Mouse (Mus musculus): ENCODE data around the gene Bcl2l13.

Gene Bcl2l13

DNA sequence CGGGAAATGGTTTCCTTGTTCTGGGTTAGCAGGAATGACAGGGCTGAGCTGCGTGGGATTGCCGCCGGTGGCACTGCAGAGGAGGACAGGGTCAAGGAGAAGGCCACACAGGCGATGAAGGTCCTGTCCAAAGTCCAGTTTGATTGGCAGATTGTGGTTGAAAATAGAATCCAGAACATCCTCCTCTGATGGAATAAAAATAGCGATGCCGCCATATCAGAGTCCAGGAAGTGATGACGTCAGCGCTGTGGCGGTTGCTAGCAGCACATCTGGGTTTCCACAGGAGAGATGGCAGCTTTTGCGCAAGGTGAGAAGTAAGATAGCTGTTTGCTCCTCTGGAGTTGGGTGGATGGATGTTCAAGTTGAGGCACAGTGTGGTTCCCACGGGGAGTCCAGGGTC lies 96.6 kb downstream of the Bcl2l13 start:
- DNase-seq = no peak

DNA sequence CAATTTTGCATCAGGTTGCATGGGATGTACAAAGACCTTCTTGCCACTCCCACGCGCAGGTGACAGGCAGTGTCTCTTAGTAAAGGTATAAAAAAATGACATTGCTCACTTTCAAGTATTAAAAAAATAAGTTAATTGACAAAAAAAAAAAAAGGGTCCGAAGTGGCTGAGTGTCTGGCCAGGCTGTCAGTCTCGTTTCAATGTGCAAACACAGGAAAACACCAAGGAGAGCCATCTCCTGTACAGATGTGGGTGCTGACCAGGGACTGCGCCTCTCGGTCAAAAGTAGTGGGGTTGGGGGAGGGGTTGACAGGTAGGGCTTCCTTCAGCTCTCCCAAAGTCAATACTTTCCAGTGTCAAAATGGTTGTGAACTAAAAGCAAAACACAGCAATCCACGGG lies 97.7 kb downstream of the Bcl2l13 start:
- no peak for DNase-seq

DNA sequence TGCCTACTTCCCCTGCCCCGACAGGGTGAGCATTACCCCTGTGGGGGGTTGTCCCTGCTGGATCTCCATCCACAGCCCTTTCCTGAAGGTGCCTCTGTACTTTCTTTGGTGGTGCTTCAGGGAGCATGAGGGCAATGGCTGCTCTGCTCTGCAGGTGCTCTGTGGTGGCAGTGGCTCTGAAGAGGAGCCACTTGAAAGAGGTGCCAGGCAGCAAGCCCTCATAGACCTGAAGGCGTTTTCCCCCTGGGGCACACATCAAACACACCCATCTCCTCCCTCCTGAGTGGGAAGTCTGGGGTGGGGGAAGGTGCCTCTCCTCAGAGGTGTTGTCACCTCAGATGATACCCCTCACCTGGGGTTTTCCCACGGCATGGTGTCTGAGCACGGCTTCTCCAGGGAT lies 98.2 kb downstream of the Bcl2l13 start:
- no peak for DNase-seq

DNA sequence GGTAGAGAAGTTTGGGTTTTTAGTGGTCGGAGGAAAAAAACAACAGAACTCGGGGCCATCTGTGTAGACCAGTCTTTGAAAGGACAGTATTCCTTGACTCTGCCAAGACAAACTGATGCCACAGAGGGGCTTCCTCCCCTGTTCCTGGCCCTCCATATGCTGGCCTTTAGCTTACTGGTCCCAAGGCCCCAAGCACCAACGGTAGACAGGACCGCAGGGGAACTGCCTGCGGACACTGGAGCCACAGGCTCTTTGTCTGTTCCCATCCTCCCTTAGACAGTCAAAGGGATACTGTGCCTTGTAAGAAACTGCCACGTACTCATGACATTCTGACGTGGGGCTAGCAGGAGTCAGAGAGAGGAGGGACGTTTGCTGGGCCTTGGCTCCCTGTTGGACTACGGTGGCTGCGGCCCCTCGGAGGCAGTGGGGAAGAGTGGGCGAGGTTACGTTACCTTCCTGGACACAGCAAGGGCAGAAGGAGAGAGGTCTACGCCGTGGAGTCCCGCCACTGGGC lies 101.1 kb downstream of the Bcl2l13 start:
- no peak for DNase-seq

DNA sequence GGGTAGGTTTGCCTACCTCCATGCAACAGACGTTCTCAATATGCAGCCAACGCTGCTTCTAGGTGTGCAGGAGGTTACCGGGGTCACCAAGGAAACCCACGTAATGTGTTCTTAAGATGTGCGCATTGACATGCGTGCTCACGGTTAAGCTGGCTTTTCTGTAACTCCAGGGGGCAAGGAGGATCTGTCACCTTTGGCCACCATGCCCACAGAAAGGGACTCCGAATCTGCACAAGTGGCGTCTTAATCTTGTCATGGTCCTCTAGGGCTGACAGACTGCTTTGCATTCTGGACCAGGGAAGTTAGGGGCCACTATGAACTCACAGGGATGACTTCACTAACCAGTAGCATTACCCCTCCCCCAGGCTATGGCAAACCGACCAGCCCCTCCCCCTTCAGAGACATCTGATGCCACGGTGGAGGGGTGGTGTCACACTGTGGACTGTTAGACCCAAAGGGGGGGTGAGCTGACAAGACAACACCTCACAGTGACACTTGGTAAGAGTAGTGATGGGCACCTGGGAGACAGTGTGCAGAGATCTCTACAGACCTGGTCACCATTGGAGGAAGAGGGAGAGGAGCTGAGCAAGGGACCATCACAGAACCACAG lies 102.1 kb downstream of the Bcl2l13 start:
- DNase-seq = no peak

DNA sequence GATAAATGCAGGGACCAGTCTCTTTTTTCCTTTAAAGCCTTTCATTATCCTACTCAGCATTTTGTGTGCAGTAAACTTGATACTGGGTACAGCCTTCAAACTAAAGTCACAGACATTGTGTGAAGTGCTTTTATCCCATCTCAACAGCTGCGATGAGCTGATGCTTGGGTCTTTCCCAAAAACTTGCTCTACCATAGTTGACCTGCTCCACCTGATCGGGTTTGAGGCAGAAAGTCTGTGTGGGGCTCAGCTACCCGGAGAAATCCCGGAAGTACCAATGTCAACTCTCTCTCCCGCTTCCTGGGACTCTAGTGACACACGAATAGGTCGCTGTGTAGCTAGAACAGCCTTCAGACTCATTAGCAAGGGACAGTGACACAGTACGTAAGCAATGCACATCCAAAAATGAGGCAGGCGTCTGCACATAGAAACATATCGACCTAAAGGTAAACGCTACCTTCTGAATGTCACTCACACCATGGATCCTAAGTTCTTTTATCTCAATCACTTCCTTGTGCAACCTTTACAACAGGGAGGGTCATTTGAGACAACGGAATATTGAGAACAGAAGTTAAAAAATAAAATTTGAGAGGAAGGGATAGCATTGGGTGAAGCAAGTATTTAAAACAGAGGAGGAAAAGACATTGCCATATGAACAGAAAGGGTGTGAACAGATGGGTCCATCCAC lies 102.9 kb downstream of the Bcl2l13 start:
- no peak for DNase-seq

DNA sequence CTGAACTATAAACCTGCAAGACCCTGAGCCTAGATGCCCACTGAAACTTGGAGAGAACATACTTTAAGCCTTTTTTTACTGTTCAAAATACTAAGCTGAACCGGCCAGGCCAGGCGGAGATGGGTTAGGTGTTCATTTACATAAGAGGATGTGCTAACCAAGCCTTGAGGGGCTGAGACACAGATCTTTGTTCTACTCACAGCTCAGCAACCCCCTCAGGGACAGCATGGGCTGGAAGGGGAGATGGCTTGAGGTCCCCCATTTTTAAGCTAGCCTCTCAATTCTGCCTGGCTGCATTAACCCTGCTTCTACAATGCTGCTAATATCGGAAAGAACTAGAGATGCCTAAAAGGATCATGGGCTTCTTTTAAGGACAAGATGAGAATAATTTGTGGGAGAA lies 103.8 kb downstream of the Bcl2l13 start:
- DNase-seq = no peak

DNA sequence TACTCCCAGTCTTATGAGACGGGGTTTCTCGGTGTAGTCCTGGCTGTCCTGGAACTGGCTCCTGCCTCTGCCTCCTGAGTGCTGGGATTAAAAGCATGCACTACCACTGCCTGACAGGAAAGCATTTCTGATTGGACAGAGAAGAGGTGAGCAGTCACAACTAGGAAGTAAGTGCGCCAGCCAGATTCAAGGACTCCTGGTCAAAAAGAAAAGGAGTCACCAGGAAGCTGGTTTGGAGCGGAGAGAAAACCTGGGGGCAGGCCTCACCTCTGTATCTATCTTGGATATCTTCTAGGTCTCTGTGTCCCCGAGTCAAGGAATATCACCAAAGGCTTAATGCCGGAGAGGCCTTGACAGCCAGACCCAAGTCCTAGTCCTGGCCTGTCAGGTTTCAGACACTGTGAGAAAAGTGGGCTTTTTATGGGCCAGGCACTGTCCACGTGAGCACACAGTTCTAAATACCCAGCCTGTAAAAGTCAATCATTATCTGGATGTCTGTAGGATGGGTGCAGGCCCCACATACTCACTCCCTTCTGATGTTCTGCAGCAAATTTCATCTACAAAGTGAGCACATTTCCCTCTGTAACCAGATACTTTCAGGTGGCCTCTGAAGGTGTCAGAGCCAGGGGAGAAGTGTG lies 104.6 kb downstream of the Bcl2l13 start:
- DNase-seq = no peak

DNA sequence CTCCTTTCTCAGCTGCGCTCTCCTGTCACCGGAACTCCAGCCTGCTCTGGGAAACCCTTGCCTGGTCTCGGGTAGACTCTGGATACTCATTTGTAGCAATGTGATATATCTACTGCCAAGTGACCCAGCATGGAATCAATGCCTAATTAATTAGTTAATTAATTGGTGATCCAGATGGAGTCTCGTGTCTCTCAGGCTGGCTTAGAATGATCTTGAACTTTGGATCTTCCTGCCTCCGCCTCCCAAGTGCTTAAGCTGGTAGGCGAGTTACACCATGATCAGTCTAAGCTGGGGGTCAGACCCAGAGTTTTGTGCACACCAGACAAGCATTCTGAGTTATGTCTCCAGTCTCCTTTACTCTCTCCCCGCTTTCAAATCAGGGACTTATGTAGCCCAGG lies 105.1 kb downstream of the Bcl2l13 start:
- no peak for DNase-seq

DNA sequence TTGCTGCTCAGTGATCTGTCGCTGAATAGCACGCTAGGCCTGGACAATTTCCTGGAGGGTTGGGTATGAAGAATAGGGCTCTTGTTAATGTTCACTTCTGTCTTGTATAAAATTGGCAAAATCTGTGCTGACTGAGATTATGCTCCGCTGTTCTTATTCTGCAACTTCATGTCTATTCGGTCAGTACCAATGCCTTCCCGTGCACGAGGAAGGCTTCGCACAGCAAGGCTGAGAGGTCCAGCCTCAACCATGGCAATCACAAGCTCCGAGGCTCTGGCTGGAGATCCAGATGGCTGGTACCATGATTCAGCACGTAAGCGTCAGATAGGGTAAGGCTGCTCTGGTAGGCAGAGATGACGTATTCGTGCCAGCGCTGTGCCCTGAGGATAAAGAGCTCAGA lies 105.6 kb downstream of the Bcl2l13 start:
- no peak for DNase-seq

Data from embryo, embryonic 11 days (tissue).